Mouse (Mus musculus): ENCODE data around the gene Akap3.

Akap3 gene

GRCm38 (mm10) chr6:126852881-126853280 lies at the start of gene Akap3:
TSS of gene Akap3 (plus strand) at chr6:126853098.
- DNase-seq (ENCODE audit: low spot score in 2 of 2): no peak

GRCm38 (mm10) chr6:126806783-126807182 lies 46.1 kb upstream of the Akap3 start:
- DNase-seq (ENCODE audit: low spot score in 2 of 2): no peak

DNA sequence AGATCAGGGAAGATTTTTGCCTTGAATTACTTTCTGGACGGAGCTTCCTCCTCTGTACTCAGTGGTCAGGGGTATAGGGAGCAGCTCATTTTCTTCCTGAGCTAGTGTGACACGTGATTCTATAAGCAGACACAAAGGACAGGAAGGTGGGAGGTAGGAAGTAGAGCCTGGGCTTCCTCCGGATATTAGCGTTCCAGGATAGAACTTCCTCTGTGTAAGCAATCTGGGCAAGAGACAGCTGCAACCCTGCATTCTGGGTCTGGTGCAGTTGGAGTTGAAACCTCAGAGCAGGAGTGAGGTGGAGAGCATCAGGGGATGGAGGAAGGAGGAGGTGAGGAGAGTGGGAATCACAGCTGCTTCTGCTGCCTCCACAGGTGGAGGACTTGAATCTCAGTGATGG lies 44.8 kb upstream of the Akap3 start:
- DNase-seq (ENCODE audit: low spot score in 2 of 2): no peak

GRCm38 (mm10) chr6:126808561-126808960 lies 44.3 kb upstream of the Akap3 start:
- no peak for DNase-seq (ENCODE audit: low spot score in 2 of 2)

- DNase-seq (ENCODE audit: low spot score in 2 of 2): no peak
Observed at GRCm38 (mm10) chr6:126811481-126811880, 41.4 kb upstream of the Akap3 start.

- DNase-seq (ENCODE audit: low spot score in 2 of 2): no peak
Observed at GRCm38 (mm10) chr6:126815206-126815750, 37.6 kb upstream of the Akap3 start.

- DNase-seq (ENCODE audit: low spot score in 2 of 2): no peak
Observed at GRCm38 (mm10) chr6:126816338-126816737, 36.6 kb upstream of the Akap3 start.

DNA sequence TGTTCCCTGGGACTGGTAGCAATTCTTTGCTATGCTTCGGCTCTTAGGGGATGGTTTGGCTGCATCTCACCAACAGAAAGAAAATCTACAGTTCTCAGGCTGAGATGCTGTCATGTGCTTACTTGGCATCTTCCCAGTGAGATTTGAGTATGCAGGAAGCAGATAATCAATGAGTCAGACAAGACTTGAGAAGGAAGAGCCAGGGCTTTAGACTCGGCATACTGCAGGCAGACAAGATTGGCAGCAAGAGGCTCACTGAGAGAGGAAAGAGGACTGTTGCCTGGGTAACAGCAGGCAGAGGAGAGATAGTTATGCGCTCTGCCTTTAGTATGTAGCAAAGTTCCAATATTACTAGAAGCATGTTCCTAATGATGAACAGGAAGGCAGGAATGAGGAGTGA lies 29.8 kb upstream of the Akap3 start:
- peak; percentile 57 to 78 for DNase-seq (ENCODE audit: low spot score in 2 of 2)

DNA sequence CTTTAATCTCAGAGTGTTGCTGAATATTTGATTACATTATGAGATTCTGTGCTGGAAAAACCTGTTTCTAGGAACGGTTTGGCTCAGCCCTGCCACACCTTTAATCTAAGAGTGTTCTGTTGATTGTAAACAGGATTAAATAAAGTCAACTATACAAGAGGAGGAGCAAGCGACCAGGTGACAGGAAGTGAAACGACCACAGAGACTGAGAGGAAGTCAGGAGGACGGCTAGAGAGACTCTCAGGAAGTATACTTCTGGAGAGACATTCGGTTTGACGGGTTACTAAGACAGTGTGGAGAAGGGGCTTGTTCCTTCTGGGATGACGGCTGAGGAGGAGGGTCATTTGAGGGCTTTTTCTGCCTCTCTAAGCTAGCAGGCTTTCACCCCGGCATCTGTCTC lies 16.3 kb upstream of the Akap3 start:
- DNase-seq (ENCODE audit: low spot score in 2 of 2): no peak

GRCm38 (mm10) chr6:126848712-126849704 lies 3.9 kb upstream of the Akap3 start, which contains the start of gene Ndufa9:
TSS of gene Ndufa9 (minus strand) at chr6:126849136.
- DNase-seq (ENCODE audit: low spot score in 2 of 2): peak; percentile 98

DNA sequence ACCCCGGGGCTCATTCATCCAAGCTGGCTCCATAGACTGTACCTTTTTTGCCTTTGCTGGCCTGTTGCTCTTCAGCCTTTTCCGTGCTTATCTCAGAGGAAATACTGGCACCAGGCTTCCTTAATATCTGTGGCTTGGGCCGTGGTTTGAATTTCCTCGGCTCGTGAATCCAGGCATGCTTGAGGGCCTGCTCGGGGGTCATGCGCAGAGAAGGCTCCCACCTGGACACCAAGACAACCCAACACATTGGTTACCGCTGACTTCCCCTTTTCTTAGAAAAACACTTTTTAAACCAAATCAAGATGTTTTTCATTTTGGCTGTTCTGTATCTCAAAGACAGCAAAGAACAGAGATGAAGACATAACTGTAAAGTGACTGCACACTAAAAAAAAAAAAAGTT lies 24.2 kb downstream of the Akap3 start:
- DNase-seq (ENCODE audit: low spot score in 2 of 2): no peak

DNA sequence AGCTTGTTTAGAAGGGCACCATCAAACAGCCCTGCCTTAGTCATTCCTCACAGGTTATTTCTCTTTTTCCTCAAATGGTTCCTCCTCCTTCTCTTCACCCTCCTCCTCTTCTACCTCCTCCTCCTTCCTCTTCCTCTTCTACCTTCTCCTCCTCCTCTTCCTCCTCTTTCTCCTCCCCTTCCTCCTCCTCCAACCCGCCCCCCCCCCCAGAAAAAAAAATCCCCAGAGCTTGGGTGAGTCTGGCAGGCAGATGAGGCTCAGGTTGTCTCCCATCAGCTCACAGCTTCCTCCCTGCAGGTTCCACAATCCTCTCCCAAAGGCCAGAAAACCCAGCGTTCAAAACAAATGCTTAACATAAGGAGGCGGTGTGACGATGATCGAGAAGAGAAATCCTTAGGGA lies 54.5 kb downstream of the Akap3 start:
- DNase-seq (ENCODE audit: low spot score in 2 of 2): no peak

DNA sequence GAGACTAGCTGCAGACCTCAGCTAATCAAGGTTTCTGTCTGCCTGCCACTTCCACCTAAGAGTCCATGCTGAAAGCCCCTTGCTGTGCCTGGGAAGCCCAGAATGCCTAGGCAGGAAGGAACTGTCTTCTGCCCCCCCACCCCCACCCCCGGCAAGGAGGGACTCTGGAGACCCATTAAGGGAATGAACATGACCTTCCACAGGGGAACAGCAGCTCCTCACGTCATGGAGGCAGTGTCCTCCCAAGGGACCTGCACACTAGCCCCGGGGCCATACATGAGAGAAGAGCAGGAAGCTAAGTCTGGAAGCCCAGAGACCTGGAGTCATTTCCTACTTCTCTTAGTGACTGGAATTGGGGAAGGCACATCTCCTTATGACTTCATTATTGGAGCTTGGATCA lies 55.0 kb downstream of the Akap3 start:
- no peak for DNase-seq (ENCODE audit: low spot score in 2 of 2)

- DNase-seq (ENCODE audit: low spot score in 2 of 2): no peak
Observed at GRCm38 (mm10) chr6:126910727-126911126, 57.8 kb downstream of the Akap3 start.

GRCm38 (mm10) chr6:126914928-126915327 lies 62.0 kb downstream of the Akap3 start:
- DNase-seq (ENCODE audit: low spot score in 2 of 2): no peak

GRCm38 (mm10) chr6:126921111-126921881 lies 68.4 kb downstream of the Akap3 start, which contains the start of gene Dyrk4:
TSS of gene Dyrk4 (minus strand) at chr6:126921839.
- DNase-seq (ENCODE audit: low spot score in 2 of 2): peak; percentile 49 to 57
